Mouse (Mus musculus) embryonic facial prominence, embryonic 14.5 days (tissue): ENCODE results near the gene Dhx15. TPM values are rescaled to one million over a fixed set of nuclear protein-coding genes. Genes with fewer than 3 reads are reported as not detected.

Experiments
- ATAC-seq: fragments of 200-750 bp; cut with Nextera tagmentation; 2 replicates; pipeline ENCODE4 v1.8.0; 2017; ENCODE audit warnings: low read depth, moderate number of reproducible peaks, moderate TSS enrichment
- DNase-seq: peaks from one replicate; pipeline ENCODE4 v3.0.0-alpha.2; 2015; ENCODE audit warnings: low spot score
- H3K27ac ChIP-seq: fragments of 300-500 bp; sonication (generic); replicated peaks from 2 replicates; pipeline ENCODE4 v1.5.1; 2014; ENCODE audit warnings: low read depth, mild to moderate bottlenecking, low read length, moderate library complexity
- H3K27me3 ChIP-seq: fragments of 300-500 bp; sonication (generic); replicated peaks from 2 replicates; pipeline ENCODE4 v1.6.1; 2014; ENCODE audit warnings: low read length; ENCODE audit not compliant: control insufficient read depth, insufficient read depth
- H3K36me3 ChIP-seq: fragments of 300-500 bp; sonication (generic); 2 replicates; pipeline ENCODE4 v1.6.1; 2014; ENCODE audit warnings: low read length, mixed read lengths; ENCODE audit not compliant: control insufficient read depth, insufficient read depth
- H3K4me1 ChIP-seq: fragments of 300-500 bp; sonication (generic); 2 replicates; pipeline ENCODE4 v1.6.1; 2014; ENCODE audit warnings: antibody characterized with exemption, low read length; ENCODE audit not compliant: control insufficient read depth, insufficient read depth
- H3K4me2 ChIP-seq: fragments of 300-500 bp; sonication (generic); 2 replicates; pipeline ENCODE4 v1.6.1; 2014; ENCODE audit warnings: low read depth, mild to moderate bottlenecking, low read length, moderate library complexity, mixed read lengths
- H3K4me3 ChIP-seq: fragments of 300-500 bp; sonication (generic); 2 replicates; pipeline ENCODE4 v1.5.1; 2014; ENCODE audit warnings: low read depth, mild to moderate bottlenecking, low read length
- H3K9ac ChIP-seq: fragments of 300-500 bp; sonication (generic); 2 replicates; pipeline ENCODE4 v1.6.1; 2014; ENCODE audit warnings: low read depth, mild to moderate bottlenecking, low read length, moderate library complexity, mixed read lengths
- H3K9me3 ChIP-seq: fragments of 300-500 bp; sonication (generic); 2 replicates; pipeline ENCODE4 v1.6.1; 2016; ENCODE audit warnings: low read length; ENCODE audit not compliant: control insufficient read depth
- WGBS: fragments of 180-500 bp; shearing (Covaris S2); extraction: QIAGEN DNeasy Blood & Tissue Kit; methylation state at CpG from one replicate; pipeline ENCODE4 v1.1.7; 2014; 5-methylcytosine and 5-hydroxymethylcytosine counted together
- microRNA-seq: library from miRNA; unstranded; fragments of <30 nt; microRNA quantifications from one replicate; pipeline ENCODE4, GENCODE M21; 2016; ENCODE audit warnings: borderline number of aligned reads
- polyA plus RNA-seq: library from polyadenylated mRNA; unstranded; fragments of >200 nt; fragmentation: Nextera tagmentation; extraction: Ambion mirVana; gene quantifications from 2 replicates; pipeline ENCODE4 v1.2.1, GENCODE M21; 2014

The Dhx15 gene
- polyA plus RNA-seq, 1 experiment from 2014 or later = 76.3 TPM

GRCm38 (mm10) chr5:52112191-52112760, 78.0 kb downstream of the Dhx15 start:
- Histone ChIP-seq H3K36me3 (no peaks in the 10 kb centered on the region), H3K4me1 (peaks cover 13% of the 10 kb centered on the region; the same call in 1 of the 2 replicates), H3K9me3 (no peaks in the 10 kb centered on the region), H3K27ac (no peak overlapping the region), H3K4me3 (peak overlapping the region; percentile 74), H3K4me2 (peak overlapping the region; percentile 100), H3K27me3 (peaks cover 76% of the 10 kb centered on the region), H3K9ac (no peak overlapping the region)
- 14% methylated on average over 16 of the region's 16 CpGs for WGBS
- no peak for ATAC-seq
- no peak for DNase-seq

DNA sequence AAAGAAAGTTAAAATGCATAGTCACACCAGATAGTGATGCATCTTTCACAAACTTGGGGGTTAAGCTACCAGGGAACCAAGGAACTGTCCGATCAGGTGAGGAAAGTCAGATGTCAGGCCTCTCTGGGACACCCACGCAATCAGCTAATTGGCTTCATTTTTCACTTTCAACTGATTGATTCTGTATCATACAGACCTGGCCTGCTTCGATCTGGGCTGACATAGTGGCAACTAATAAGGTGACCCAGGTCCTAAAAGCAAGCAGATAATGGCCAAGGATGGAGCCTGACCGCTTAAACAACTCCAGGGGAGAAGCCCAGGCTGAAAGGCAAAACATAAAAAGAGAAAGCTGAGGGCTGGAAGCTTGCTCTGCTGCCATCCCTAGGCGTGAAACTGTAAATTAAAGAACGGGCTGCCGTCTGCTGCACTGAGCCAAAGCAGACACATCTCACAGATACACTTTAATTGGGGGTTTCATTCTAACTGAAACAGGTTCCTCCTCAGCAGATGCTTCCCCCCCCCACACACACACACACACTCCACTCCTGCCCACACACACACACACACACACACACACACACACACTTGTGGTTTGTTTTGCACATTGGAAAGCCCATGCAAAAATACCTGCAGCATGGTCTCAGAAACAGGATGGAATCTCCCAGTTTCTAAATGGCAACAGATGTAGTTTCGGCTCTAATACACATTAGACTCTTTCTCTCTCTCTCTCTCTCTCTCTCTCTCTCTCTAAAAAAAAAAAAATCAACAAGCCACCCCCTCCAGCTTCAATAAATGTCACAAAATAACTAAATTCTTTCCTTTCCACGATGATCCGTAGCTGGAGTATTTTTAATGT, 79.3 kb downstream of the Dhx15 start:
- H3K36me3 ChIP-seq = no peaks in the 10 kb centered on the region
- ATAC-seq (no peak), DNase-seq (no peak)
- H3K4me2 ChIP-seq = no peak overlapping the region
- no peak overlapping the region for H3K9ac ChIP-seq
- peaks cover 64% of the 10 kb centered on the region for H3K27me3 ChIP-seq
- no peak overlapping the region for H3K4me3 ChIP-seq
- 46% methylated on average over 10 of the region's 10 CpGs for WGBS
- peaks cover 13% of the 10 kb centered on the region; the same call in 1 of the 2 replicates for H3K4me1 ChIP-seq
- H3K9me3 ChIP-seq = no peaks in the 10 kb centered on the region
- H3K27ac ChIP-seq = no peak overlapping the region

Small RNA genes lying within 50 kb of the gene (microRNA-seq; reads per million reads assigned to microRNA genes)
- gene Mir6417 = not detected

Other genes with a start within 250 kb of the Dhx15 start
- gene Sod3, start 173.3 kb upstream of the Dhx15 start, polyA plus RNA-seq = 3.7 and 4.7 TPM in 2 replicates